13 mouse cellular contexts compared by ENCODE assay signal in the genomic region with DNA sequence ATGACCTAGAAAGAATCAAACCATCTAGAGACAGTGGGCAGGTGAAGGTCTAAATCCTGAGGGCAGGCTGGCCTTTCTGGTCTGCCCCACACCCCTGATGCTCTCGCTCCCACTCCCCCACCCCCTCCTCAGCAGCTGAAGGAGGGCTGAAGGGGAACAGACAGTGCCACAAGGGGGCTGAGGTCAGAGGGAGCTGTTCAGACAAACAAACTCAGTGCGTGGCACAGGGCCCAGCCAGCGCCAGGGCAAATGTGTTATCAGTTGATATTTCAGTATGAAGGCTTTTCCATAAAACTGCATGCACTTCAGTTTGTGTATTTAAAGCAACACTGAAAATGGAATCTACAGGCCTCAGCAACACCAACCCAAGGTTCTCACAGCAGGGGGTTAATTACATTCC.
A peak's percentile ranks its signal among the peaks of the same experiment; 100 is the strongest.
DNase-seq lines count a peak whose midpoint lies in the region; ATAC-seq lines count a peak whose summit lies in the region.
"Had no signal": no experiment of that assay in that cellular context is flagged by ENCODE, and none has a peak within 500 bp of the region (broad histone marks: within the 10 kb centered on the region; RNA-seq: fewer than 3 reads in every experiment).

No protein-coding gene starts in this region.

- no peak overlapping the region for H3K27ac ChIP-seq in heart, embryonic 12.5 days (ENCODE audit: poor library complexity, severe bottlenecking)
- 0 out of 2 replicates have a peak overlapping the region, but pooled peaks have one; percentile 28 for H3K27ac ChIP-seq in midbrain, embryonic 10.5 days (replicated peaks)
- no peak overlapping the region for H3K27ac ChIP-seq in midbrain, embryonic 15.5 days
- H3K27ac ChIP-seq in embryonic facial prominence, embryonic 13.5 days = no peak overlapping the region
- H3K27ac ChIP-seq: limb, embryonic 12.5 days; macrophage; stomach, embryonic 15.5 days had no signal

- no peak overlapping the region for H3K4me3 ChIP-seq in heart, embryonic 12.5 days
- H3K4me3 ChIP-seq in midbrain, embryonic 10.5 days = no peak overlapping the region
- H3K4me3 ChIP-seq in midbrain, embryonic 15.5 days = no peak overlapping the region
- no peak overlapping the region for H3K4me3 ChIP-seq in embryonic facial prominence, embryonic 13.5 days
- H3K4me3 ChIP-seq: limb, embryonic 12.5 days; stomach, embryonic 15.5 days had no signal

- intact Hi-C loops in heart, postnatal 36 days (cut with DNase I) = no loop called here

- WGBS in heart, embryonic 12.5 days = 13% methylated on average over 3 of the region's 3 CpGs
- WGBS in midbrain, embryonic 10.5 days = 10% methylated on average over 3 of the region's 3 CpGs
- WGBS in midbrain, embryonic 15.5 days = 17% methylated on average over 3 of the region's 3 CpGs
- WGBS in embryonic facial prominence, embryonic 13.5 days = 37% methylated on average over 3 of the region's 3 CpGs

- no peak for ATAC-seq in heart, embryonic 12.5 days (ENCODE audit: insufficient number of reproducible peaks, low FRiP score)
- no peak for ATAC-seq in midbrain, embryonic 15.5 days (replicated peaks)
- no peak for ATAC-seq in embryonic facial prominence, embryonic 13.5 days (ENCODE audit: insufficient number of reproducible peaks, insufficient read depth, low FRiP score, low TSS enrichment, low read depth)
- ATAC-seq: liver, postnatal 0 days had no signal

- peaks cover 7% of the 10 kb centered on the region; the same call in 1 of the 2 replicates for H3K9me3 ChIP-seq in heart, embryonic 12.5 days (replicated peaks)
- no peaks in the 10 kb centered on the region for H3K9me3 ChIP-seq in midbrain, embryonic 10.5 days (replicated peaks)
- H3K9me3 ChIP-seq in midbrain, embryonic 15.5 days = no peaks in the 10 kb centered on the region
- no peaks in the 10 kb centered on the region for H3K9me3 ChIP-seq in embryonic facial prominence, embryonic 13.5 days
- H3K9me3 ChIP-seq: limb, embryonic 12.5 days; stomach, embryonic 15.5 days had no signal

- H3K9ac ChIP-seq in heart, embryonic 12.5 days = peak overlapping the region; percentile 32; the same call in 1 of the 2 replicates
- no peak overlapping the region for H3K9ac ChIP-seq in midbrain, embryonic 15.5 days
- 0 out of 2 replicates have a peak overlapping the region, but pooled peaks have one; percentile 21 for H3K9ac ChIP-seq in embryonic facial prominence, embryonic 13.5 days
- H3K9ac ChIP-seq: limb, embryonic 12.5 days; liver, postnatal 0 days; stomach, embryonic 15.5 days had no signal

- no peaks in the 10 kb centered on the region for H3K36me3 ChIP-seq in heart, embryonic 12.5 days
- H3K36me3 ChIP-seq in midbrain, embryonic 10.5 days = peaks cover 13% of the 10 kb centered on the region
- no peaks in the 10 kb centered on the region for H3K36me3 ChIP-seq in midbrain, embryonic 15.5 days (replicated peaks)
- peaks cover 6% of the 10 kb centered on the region for H3K36me3 ChIP-seq in embryonic facial prominence, embryonic 13.5 days
- H3K36me3 ChIP-seq: stomach, embryonic 15.5 days had no signal

- no peak overlapping the region for H3K4me2 ChIP-seq in heart, embryonic 12.5 days
- no peak overlapping the region for H3K4me2 ChIP-seq in midbrain, embryonic 15.5 days
- H3K4me2 ChIP-seq in embryonic facial prominence, embryonic 13.5 days = no peak overlapping the region
- H3K4me2 ChIP-seq: limb, embryonic 12.5 days; stomach, embryonic 15.5 days had no signal

- no peaks in the 10 kb centered on the region for H3K27me3 ChIP-seq in heart, embryonic 12.5 days (replicated peaks)
- no peaks in the 10 kb centered on the region for H3K27me3 ChIP-seq in midbrain, embryonic 10.5 days (ENCODE audit: low read depth, poor library complexity, severe bottlenecking)
- no peaks in the 10 kb centered on the region for H3K27me3 ChIP-seq in midbrain, embryonic 15.5 days (replicated peaks)
- H3K27me3 ChIP-seq in embryonic facial prominence, embryonic 13.5 days = no peaks in the 10 kb centered on the region
- H3K27me3 ChIP-seq: limb, embryonic 12.5 days; stomach, embryonic 15.5 days had no signal

- peaks cover 22% of the 10 kb centered on the region for H3K4me1 ChIP-seq in heart, embryonic 12.5 days (replicated peaks)
- H3K4me1 ChIP-seq in midbrain, embryonic 10.5 days = peaks cover 14% of the 10 kb centered on the region
- H3K4me1 ChIP-seq in midbrain, embryonic 15.5 days = peaks cover 9% of the 10 kb centered on the region; the same call in 1 of the 2 replicates
- peaks cover 15% of the 10 kb centered on the region for H3K4me1 ChIP-seq in embryonic facial prominence, embryonic 13.5 days
- H3K4me1 ChIP-seq: stomach, embryonic 15.5 days had no signal

- no peak for DNase-seq in heart, postnatal 36 days
- DNase-seq in midbrain, embryonic 10.5 days (ENCODE audit: low spot score) = no peak
- peak; percentile 65 for DNase-seq in testis, postnatal 10 days (ENCODE audit: low spot score)
- DNase-seq in lung, postnatal 36 days = no peak
- DNase-seq: cerebellum, adult 9-10 months; kidney, adult 9 months; liver, postnatal 0 days had no signal
